Mouse (Mus musculus) left cerebral cortex, adult 18-20 months (tissue): Measurements from ENCODE around the gene Krt27. TPM values are rescaled to one million over a fixed set of nuclear protein-coding genes. Genes with fewer than 3 reads are reported as not detected.

ENCODE experiments used
- DNase-seq, 2 experiments: peaks; one replicate each; pipeline ENCODE4 v3.0.0; 2021 to 2022; ENCODE audit warnings: low spot score in 2 of 2, mixed read lengths in 1 of 2
- total RNA-seq, 2 experiments: library from RNA; stranded (reverse); gene quantifications; 2 replicates each; pipeline ENCODE4 v1.2.3; 2021

Gene Krt27
- total RNA-seq, 2 experiments from 2014 or later: not detected

GRCm38 (mm10) chr11:99329655-99330054 is 21.2 kb downstream of the Krt27 start:
- DNase-seq: no peak

- DNase-seq: no peak
Measured at GRCm38 (mm10) chr11:99322851-99323250, 28.1 kb downstream of the Krt27 start, which contains the start of gene Krt25. Gene Krt25, minus strand, starts transcription at chr11:99322951.

GRCm38 (mm10) chr11:99321094-99321493 is 29.8 kb downstream of the Krt27 start:
- no peak for DNase-seq

GRCm38 (mm10) chr11:99319127-99319526 is 31.8 kb downstream of the Krt27 start:
- DNase-seq: no peak

GRCm38 (mm10) chr11:99316543-99316942 is 34.4 kb downstream of the Krt27 start:
- no peak for DNase-seq

GRCm38 (mm10) chr11:99314594-99314993 is 36.3 kb downstream of the Krt27 start:
- no peak for DNase-seq

GRCm38 (mm10) chr11:99310882-99311281 is 40.0 kb downstream of the Krt27 start:
- peak in 1 of 2 experiments; percentile 1 for DNase-seq

GRCm38 (mm10) chr11:99307579-99307978 is 43.3 kb downstream of the Krt27 start:
- DNase-seq: peak; percentile 63 to 72

Other genes starting within 250 kb of the Krt27 start
- gene Ccr7, start 196.0 kb downstream of the Krt27 start, total RNA-seq: under 1 TPM in 1 of 2 experiments, not detected in 1; 0.49 TPM
- gene Smarce1, start 120.1 kb downstream of the Krt27 start, total RNA-seq: 10 to 100 TPM; 53.4 to 53.7 TPM
- 10 to 100 TPM; 28.3 to 32.0 TPM for gene Krt222, start 107.0 kb downstream of the Krt27 start, total RNA-seq
- gene Krt24, start 65.8 kb downstream of the Krt27 start, total RNA-seq: not detected
- not detected for gene Krt25, start 28.2 kb downstream of the Krt27 start, total RNA-seq
- gene Krt26, start 13.1 kb downstream of the Krt27 start, total RNA-seq: not detected
- not detected for gene Krt28, start 23.8 kb upstream of the Krt27 start, total RNA-seq
- 10 to 100 TPM; 11.0 to 12.5 TPM for gene Krt10, start 38.3 kb upstream of the Krt27 start, total RNA-seq
- 10 to 100 TPM; 10.8 to 12.0 TPM for gene Krt12, start 71.2 kb upstream of the Krt27 start, total RNA-seq
- gene Krt20, start 87.0 kb upstream of the Krt27 start, total RNA-seq: not detected
- not detected for gene Krt23, start 142.0 kb upstream of the Krt27 start, total RNA-seq
- gene Krt39, start 170.2 kb upstream of the Krt27 start, total RNA-seq: not detected
- gene Krt40, start 192.1 kb upstream of the Krt27 start, total RNA-seq: not detected
- not detected for gene Krtap3-3, start 199.8 kb upstream of the Krt27 start, total RNA-seq
- not detected for gene Krtap3-2, start 205.7 kb upstream of the Krt27 start, total RNA-seq
- not detected for gene Gm11939, start 208.4 kb upstream of the Krt27 start, total RNA-seq
- not detected for gene Krtap3-1, start 215.5 kb upstream of the Krt27 start, total RNA-seq
- not detected for gene Krtap1-5, start 229.9 kb upstream of the Krt27 start, total RNA-seq
- not detected for gene Krtap1-4, start 232.6 kb upstream of the Krt27 start, total RNA-seq
- gene Krtap1-3, start 240.2 kb upstream of the Krt27 start, total RNA-seq: not detected
- gene Krtap9-3, start 247.0 kb upstream of the Krt27 start, total RNA-seq: not detected